Mouse (Mus musculus) gastrocnemius, adult 2 months (tissue): ENCODE data around the gene Serf2. TPM values are rescaled to one million over a fixed set of nuclear protein-coding genes. Genes with fewer than 3 reads are reported as not detected.
"Not testable (repeated sequence)": the region's sequence is repeated elsewhere in the genome, so short reads cannot be mapped to it uniquely, and the experiment has no call there.

Experiments
- DNase-seq: peaks from one replicate; pipeline ENCODE4 v3.0.0; 2022
- H3K27ac ChIP-seq: fragments of 200-600 bp; 2 replicates; pipeline ENCODE4 v1.8.1; 2022; ENCODE audit warnings: mild to moderate bottlenecking
- H3K4me3 ChIP-seq: fragments of 200-600 bp; 2 replicates; pipeline ENCODE4 v1.8.1; 2022; ENCODE audit warnings: mild to moderate bottlenecking, moderate library complexity
- CTCF ChIP-seq: fragments of 200-600 bp; IDR thresholded peaks from 2 replicates; pipeline ENCODE4 v1.8.1; 2022; ENCODE audit warnings: antibody characterized with exemption, mild to moderate bottlenecking, moderate library complexity
- intact Hi-C: fragments of 180-260 bp; cut with DNase I; formaldehyde crosslinking; loops from one replicate; pipeline ENCODE4 v1.15.1; 2025
- total RNA-seq, 2 experiments: library from RNA; stranded (reverse); gene quantifications; 2 replicates each; pipeline ENCODE4 v1.2.3; 2021

The Serf2 gene
- total RNA-seq, 2 experiments from 2014 or later: 286 to 358 TPM

DNA sequence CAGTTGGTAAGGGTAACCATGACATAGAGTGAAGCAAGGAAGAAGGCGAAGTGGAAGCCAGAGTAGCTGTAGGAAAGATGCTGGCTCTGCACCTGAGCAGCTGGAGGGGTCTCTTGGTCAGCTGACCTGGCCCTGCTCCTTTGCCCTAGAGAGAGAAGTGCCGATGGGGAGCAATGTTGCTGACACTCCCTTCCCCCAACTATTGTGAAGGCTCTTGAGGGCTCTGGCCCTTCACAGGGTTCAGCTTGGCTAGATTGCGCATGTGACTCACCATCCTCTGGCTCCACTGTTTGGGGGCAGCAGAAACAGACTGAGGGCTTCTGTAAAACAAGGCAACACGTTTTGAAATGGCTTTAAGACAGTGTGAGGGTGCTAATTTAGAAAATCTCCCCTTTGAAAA, 3.4 kb downstream of the Serf2 start:
- H3K4me3 ChIP-seq: peak overlapping the region; percentile 49
- H3K27ac ChIP-seq: peak overlapping the region; percentile 87
- DNase-seq: no peak
- TF ChIP-seq CTCF: no peak
- intact Hi-C loops: no loop called here

DNA sequence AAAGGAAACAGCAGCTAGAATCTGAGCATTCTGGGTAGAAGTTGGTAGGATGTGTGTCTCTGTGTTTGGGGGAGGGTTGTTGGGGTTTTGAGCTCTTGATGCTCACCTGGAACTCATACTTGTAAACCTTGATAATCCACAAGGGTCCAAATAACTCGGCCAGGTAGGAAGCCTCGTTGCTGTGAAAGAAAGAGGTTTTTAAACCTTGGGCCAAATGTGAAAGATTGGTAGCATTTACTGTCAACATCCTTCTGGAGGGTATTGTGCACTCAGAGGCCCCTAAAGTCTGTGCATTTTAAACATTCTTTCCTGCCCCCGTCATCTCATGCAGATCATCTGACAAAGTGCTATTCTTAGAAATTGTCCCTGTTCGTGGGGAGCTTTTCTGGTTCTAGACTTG, 4.0 kb downstream of the Serf2 start, which contains the start of gene Hypk:
Gene Hypk, plus strand, starts transcription at position 301 of the 400 bp plus-strand sequence.
- intact Hi-C loops: no loop called here
- H3K4me3 ChIP-seq: peak within 1 kb of the TSS; percentile 49
- no peak for DNase-seq
- no peak for TF ChIP-seq CTCF
- H3K27ac ChIP-seq: peak within 1 kb of the TSS; percentile 87

DNA sequence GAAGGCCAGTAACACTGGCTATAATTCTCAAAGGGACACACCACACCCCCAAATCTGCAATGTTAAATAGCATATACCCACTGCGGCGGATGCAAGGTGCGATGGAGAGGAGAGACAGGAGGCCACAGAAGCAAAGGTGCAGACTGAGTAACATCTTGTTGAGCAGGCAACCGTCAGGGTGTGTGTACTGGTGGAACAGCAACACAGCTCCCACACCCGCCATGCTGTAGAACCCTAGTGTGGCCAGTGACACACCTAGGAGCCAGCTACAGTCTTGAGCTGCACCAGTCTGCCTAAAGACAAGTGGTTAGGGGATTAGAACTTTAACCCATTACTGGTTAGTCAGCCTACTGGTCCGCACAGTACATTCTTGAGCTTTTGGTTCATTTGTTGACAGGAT, 4.9 kb downstream of the Serf2 start:
- intact Hi-C loops: no loop called here
- H3K27ac ChIP-seq: peak overlapping the region; percentile 87

DNA sequence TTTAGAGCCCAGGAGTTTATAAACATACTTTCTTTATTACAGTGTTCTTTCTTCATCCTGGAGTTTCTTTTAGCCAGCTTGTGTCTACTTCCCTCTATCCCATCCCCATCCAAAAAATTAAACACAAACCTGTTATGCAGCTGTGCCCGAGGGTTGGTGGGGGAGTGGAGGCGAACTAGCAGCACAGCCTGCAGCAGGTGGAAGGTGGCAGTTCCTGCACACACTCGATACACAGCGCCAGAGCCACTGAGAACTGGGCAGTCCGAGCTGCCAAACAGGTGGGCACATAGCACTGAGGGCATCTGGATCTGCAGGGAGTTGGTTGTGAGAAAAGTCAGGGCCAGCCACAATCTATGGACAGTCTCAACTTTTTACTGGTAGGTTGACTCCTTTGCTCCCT, 6.5 kb downstream of the Serf2 start:
- intact Hi-C loops: no loop called here
- peak; percentile 14 for DNase-seq
- no peak for TF ChIP-seq CTCF
- Histone ChIP-seq H3K4me3 (no peak overlapping the region), H3K27ac (peak overlapping the region; percentile 21; the same call in 1 of the 2 replicates)

More for the DNA sequence above, 4.9 kb downstream of the Serf2 start:
- TF ChIP-seq CTCF: no peak
- peak; percentile 22 for DNase-seq
- no peak overlapping the region for H3K4me3 ChIP-seq

DNA sequence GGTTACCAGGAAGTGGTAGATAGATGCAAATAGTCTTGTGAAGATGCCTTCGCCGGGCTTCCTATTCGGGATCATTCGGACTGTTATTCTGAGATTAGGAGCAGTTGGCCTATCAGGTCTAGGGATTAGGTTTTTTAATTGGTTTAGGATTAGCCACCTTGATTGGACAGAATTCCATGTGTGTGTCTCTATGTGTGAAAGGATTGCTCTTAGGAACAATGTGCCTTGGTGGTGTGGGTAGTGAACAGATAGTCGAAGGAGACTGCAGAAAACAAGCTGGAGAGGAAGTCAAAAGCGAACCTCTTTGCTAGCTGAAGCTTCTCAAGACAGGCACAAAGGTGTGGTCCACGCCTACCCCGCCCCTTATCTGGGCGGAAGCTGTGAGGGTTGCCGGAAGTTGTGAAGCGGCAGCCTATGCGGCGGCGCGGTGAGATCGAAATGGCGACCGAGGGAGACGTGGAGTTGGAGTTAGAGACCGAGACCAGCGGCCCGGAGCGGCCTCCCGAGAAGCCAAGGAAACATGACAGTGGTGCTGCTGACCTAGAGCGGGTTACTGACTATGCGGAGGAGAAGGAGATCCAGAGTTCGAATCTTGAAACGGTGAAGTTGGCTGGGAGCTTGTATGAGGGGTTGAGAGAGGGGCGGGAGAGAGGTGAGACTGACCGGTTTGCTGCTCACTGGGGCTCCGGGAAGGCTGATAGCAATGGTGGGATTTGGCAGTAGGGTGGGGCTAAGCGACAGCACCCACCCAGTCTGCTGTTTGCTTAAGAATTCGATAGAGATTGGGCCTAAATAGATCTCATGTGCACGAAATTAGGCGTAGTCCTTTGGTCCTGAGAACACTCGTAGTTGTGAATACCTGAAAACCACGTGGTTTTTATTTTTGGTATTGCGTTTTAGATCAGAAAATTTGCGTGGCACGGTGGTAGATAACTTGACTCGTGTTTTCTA, 8.0 kb downstream of the Serf2 start, which contains the start of gene Serinc4:
Gene Serinc4, minus strand, starts transcription at position 90 of the 951 bp plus-strand sequence.
- H3K27ac ChIP-seq: peak within 1 kb of the TSS; percentile 89
- TF ChIP-seq CTCF: no peak
- intact Hi-C loops: no loop called here
- peak within 1 kb of the TSS; percentile 78 for H3K4me3 ChIP-seq
- DNase-seq: peak; percentile 88

DNA sequence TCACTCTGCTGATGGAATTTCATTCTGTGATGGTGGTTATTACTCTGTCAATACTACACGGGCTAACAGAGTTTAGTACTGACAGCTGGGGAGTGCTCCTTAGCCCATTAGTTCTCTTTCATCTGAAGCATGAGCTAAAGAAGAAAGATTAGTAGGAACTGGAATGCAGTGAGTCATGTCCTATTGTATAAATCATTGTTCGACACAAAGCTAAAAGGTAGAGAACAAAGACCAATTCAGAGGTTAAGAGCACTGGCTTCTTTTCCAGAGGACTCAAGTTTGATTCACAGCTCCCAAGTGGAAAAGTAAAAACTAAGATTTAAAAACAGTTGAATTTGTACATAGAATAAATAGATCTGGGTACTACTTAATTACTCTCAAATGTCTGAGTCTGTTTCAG, 11.1 kb downstream of the Serf2 start:
- TF ChIP-seq CTCF: no peak
- H3K4me3 ChIP-seq: no peak overlapping the region
- peak overlapping the region; percentile 61 for H3K27ac ChIP-seq
- intact Hi-C loops: no loop called here
- no peak for DNase-seq

DNA sequence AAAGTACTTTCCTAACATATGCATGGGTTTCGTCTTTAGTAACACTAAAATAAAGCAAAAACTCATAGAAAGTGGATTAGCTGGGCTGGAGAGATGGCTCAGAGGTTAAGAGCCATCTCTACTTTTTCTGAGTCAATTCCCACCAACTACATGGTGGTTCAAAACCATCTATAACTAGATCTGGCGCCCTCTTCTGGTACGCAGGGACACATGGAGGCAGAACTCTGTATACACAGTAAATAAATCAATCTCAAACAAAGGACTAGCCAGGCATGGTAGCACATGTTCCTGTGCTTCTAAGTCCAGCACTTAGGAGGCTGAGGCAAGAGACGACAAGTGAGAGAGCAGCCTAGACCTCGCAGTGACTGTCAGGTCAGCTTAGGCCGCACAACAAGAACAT, 20.0 kb downstream of the Serf2 start:
- H3K4me3 ChIP-seq, DNase-seq, intact Hi-C loops, H3K27ac ChIP-seq: not testable (repeated sequence)

DNA sequence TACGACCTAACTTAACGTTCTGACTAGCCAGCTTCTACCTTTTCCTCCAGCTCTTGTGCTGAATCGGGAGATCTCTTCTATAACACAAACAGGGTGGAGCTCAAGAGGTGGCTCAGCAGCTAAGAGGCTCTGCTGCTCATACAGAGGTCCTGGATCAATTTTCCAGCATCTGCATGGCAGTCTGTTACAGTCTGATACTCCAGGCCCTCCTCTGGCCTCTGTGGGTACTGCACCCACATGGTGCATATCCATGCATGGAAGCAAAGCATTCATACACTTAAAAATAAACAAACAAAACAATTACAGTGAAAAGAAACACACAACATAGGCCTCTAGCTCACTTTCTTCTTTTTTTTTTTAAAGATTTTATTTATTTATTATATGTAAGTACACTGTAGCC, 23.8 kb downstream of the Serf2 start:
- H3K4me3 ChIP-seq: peak overlapping the region; percentile 84
- DNase-seq, H3K27ac ChIP-seq, intact Hi-C loops: not testable (repeated sequence)

DNA sequence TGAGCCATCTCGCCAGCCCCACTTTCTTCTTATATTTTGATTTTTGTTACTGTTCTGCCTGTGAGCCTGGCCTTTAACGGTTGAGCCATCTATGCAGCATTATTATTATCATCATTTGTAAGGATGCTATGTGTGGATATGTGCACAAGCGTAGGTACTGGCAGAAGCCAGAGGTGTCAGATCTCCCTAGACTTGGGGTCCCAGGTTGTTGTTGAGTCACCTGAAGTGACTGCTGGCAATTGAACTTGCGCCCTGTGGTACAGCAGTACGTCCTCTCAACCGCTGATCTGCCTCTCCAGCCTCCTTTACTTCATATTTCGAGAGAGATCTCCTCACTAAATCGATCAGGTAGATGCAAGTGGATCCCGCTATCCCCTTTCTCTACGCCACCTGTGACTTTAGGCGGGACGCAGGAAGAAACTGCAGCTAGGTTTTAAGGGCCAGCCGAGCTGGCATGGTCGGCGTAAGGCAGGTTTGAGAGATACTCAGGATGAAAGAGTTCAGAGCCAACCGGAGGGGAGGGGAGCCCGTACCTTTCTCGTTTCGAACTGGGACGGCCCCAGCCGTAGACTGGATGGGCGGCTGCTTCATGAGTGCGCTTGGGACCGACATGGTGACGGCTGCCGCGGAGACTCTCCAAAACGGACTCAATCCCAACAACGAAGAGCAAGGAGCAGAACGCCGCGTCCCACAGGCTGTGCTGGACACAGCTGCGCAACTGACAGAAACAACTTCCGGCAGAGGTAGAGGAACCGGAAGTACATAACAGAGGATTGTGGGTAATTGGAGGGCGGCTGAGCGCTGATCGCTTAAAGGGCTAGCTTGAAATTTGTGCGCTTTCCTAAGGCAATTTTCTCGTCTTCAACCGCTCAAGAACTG, 24.5 kb downstream of the Serf2 start, which contains the start of gene Mfap1b:
Gene Mfap1b, minus strand, starts transcription at position 767 of the 879 bp plus-strand sequence.
- H3K27ac ChIP-seq: peak within 1 kb of the TSS; percentile 86
- intact Hi-C loops: not testable (repeated sequence)
- H3K4me3 ChIP-seq: peak within 1 kb of the TSS; percentile 84
- peak; percentile 83 for DNase-seq

DNA sequence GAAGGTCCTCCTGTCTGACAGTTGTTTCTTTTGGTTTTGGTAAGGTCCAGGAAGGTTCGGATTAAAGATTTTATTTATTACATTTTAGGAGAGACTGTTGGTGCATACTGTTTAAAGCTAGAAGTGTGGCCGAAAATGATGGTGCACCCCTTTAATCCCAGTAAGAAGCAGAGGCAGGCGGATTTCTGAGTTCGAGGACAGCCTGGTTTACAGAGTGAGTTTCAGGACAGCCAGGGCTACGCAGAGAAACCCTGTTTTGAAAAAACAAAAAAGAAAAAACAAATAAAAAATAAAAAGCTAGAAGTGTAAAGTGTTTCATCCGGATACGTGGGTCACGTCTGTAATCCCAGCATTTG, 25.2 kb downstream of the Serf2 start:
- no peak for TF ChIP-seq CTCF
- Histone ChIP-seq H3K4me3 (peak overlapping the region; percentile 84), H3K27ac (peak overlapping the region; percentile 86)
- DNase-seq: peak; percentile 43
- intact Hi-C loops: no loop called here

DNA sequence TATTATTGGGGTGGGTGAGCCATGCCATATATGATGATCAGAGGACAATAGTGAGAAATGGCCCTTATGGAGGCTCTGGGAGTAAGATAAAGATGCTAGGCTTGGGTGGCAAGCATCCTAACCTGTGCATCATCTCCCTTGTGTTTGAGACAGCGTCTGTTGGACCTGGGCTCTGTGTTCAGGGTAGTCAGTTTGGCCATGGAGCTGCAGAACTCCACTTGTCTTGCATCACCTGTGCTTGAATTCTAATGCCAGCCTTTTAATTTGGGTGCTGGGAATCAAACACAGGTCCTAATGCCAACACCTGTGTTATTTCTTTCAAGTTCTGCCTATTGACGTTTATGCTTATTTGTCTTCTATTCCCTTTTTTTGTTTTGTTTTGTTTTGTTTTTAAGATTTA, 26.3 kb downstream of the Serf2 start:
- intact Hi-C loops: not testable (repeated sequence)

DNA sequence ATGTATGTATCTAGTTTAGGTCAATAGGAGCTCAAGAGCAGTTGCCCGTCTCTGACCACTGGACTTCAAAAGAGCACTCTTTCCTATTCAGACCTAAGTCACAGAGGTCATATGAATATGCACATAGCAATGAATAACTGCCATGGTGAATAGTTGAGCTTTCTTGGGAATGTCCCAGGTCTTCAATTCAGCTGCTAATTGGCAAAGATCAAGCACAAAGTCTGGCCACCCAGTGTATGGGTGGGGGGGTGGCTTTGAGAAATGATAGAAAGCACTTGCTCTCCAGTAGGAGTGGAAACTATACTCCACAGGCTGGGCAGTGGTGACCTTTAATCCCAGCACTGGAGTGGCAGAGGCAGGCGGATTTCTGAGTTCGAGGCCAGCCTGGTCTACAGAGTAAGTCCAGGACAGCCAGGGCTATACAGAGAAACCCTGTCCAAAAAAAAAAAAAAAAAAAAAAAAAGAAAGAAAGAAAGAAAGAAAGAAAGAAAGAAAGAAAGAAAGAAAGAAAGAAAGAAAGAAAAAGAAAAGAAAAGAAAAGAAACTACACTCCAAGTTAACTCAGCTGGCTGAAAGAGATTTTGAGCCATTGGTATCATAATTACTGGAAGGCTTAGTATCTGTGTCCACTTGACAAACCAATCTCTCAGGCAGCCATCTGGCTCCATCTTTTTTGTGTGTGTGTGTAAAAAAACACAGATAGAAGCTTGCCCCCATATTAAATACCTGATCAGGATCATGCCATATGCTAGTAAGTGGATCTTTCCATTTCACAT, 28.7 kb downstream of the Serf2 start:
- intact Hi-C loops: no loop called here
- Histone ChIP-seq H3K4me3 (no peak overlapping the region), H3K27ac (no peak overlapping the region)
- TF ChIP-seq CTCF: no peak
- DNase-seq: no peak

More for the DNA sequence above, 26.3 kb downstream of the Serf2 start:
- not testable (repeated sequence) for DNase-seq, H3K27ac ChIP-seq, H3K4me3 ChIP-seq
